Mouse (Mus musculus): Measurements from ENCODE around the gene Strbp.

DNA sequence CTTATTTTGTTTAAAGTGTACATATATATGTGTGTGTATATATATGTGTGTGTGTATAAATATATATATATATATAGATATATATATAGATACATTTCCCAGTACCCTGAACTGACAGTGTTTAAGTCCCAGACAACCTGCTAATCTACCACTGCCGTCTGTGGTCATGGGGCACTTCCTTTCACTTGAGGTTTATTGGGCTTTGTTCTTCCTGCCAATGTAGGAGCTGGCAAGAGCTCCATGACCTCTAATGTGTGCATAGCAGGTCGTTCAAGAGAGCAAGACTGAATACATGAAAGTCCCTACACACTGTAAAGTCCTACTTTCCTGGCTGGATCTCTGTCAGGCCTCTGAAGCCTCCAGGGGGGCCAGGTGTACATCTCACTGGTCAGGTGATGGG is 138.1 kb downstream of the Strbp start:
- no peak for TF ChIP-seq POLR2A (IDR thresholded peaks at IDR 0.05; ENCODE audit: low read depth, low read length)
- no peak for TF ChIP-seq CTCF (IDR thresholded peaks at IDR 0.05; ENCODE audit: extremely low read depth, insufficient read depth, insufficient read length, insufficient replicate concordance)
